Mouse (Mus musculus): Measurements from ENCODE around the gene Lhx1. TPM values are rescaled to one million over a fixed set of nuclear protein-coding genes. Genes with fewer than 3 reads are reported as not detected.
A peak's percentile ranks its signal among the peaks of the same experiment; 100 is the strongest.

Gene Lhx1
- polyA plus RNA-seq, 1 experiment from 2014 or later, result 0.15 TPM

GRCm38 (mm10) chr11:84517431-84517830, 7.9 kb downstream of the Lhx1 start:
- no peaks in the 10 kb centered on the region for H3K9me3 ChIP-seq (replicated peaks)
- 13% methylated on average over 2 of the region's 2 CpGs for WGBS
- no peak overlapping the region for H3K4me3 ChIP-seq (replicated peaks)

GRCm38 (mm10) chr11:84516501-84517240, 8.7 kb downstream of the Lhx1 start:
- no peak overlapping the region for H3K9ac ChIP-seq
- H3K4me3 ChIP-seq (replicated peaks), result no peak overlapping the region
- no peak for ATAC-seq (ENCODE audit: insufficient number of reproducible peaks, low FRiP score, low TSS enrichment, low read depth)
- 8% methylated on average over 14 of the region's 14 CpGs for WGBS
- no peaks in the 10 kb centered on the region for H3K36me3 ChIP-seq
- peaks cover 67% of the 10 kb centered on the region for H3K27me3 ChIP-seq
- H3K27ac ChIP-seq (replicated peaks), result no peak overlapping the region
- H3K9me3 ChIP-seq (replicated peaks), result no peaks in the 10 kb centered on the region
- peaks cover 16% of the 10 kb centered on the region; the same call in 1 of the 2 replicates for H3K4me1 ChIP-seq
- H3K4me2 ChIP-seq (replicated peaks), result no peak overlapping the region

More at GRCm38 (mm10) chr11:84517431-84517830, 7.9 kb downstream of the Lhx1 start:
- H3K9ac ChIP-seq, result no peak overlapping the region
- peaks cover 75% of the 10 kb centered on the region for H3K27me3 ChIP-seq
- H3K36me3 ChIP-seq, result no peaks in the 10 kb centered on the region
- H3K4me2 ChIP-seq (replicated peaks), result no peak overlapping the region
- no peak overlapping the region for H3K27ac ChIP-seq (replicated peaks)
- ATAC-seq (ENCODE audit: insufficient number of reproducible peaks, low FRiP score, low TSS enrichment, low read depth), result no peak
- H3K4me1 ChIP-seq, result peaks cover 15% of the 10 kb centered on the region

- Histone ChIP-seq H3K4me1 (peaks cover 12% of the 10 kb centered on the region; the same call in 1 of the 2 replicates), H3K9ac (peak within 1 kb of the TSS; percentile 66), H3K36me3 (peaks cover 14% of the 10 kb centered on the region; the same call in 1 of the 2 replicates), H3K4me3 (replicated peaks) (peak within 1 kb of the TSS; percentile 69), H3K27ac (replicated peaks) (peak within 1 kb of the TSS; percentile 56), H3K4me2 (replicated peaks) (peak within 1 kb of the TSS; percentile 78), H3K27me3 (peaks cover 35% of the 10 kb centered on the region), H3K9me3 (replicated peaks) (no peaks in the 10 kb centered on the region)
- WGBS, result under 1% methylated on average over 80 of the region's 80 CpGs
- ATAC-seq (ENCODE audit: insufficient number of reproducible peaks, low FRiP score, low TSS enrichment, low read depth), result peak; percentile 98
These were observed 11.9 kb downstream of the Lhx1 start, which contains the start of gene Aatf for GRCm38 (mm10) chr11:84513171-84514116. Gene Aatf, minus strand, starts transcription at chr11:84513522.

- H3K36me3 ChIP-seq, result peaks cover 18% of the 10 kb centered on the region
- no peak overlapping the region for H3K4me3 ChIP-seq (replicated peaks)
- H3K4me2 ChIP-seq (replicated peaks), result peak overlapping the region; percentile 78; the same call in 1 of the 2 replicates
- H3K27ac ChIP-seq (replicated peaks), result no peak overlapping the region
- 63% methylated on average over 1 of the region's 1 CpGs for WGBS
- H3K9me3 ChIP-seq (replicated peaks), result no peaks in the 10 kb centered on the region
- H3K9ac ChIP-seq, result no peak overlapping the region
- ATAC-seq (ENCODE audit: insufficient number of reproducible peaks, low FRiP score, low TSS enrichment, low read depth), result no peak
- peaks cover 29% of the 10 kb centered on the region for H3K27me3 ChIP-seq
- peaks cover 12% of the 10 kb centered on the region; the same call in 1 of the 2 replicates for H3K4me1 ChIP-seq
These were observed 13.3 kb downstream of the Lhx1 start for GRCm38 (mm10) chr11:84512031-84512430.

GRCm38 (mm10) chr11:84504296-84504695, 21.0 kb downstream of the Lhx1 start:
- Histone ChIP-seq H3K27ac (replicated peaks) (no peak overlapping the region), H3K4me2 (replicated peaks) (no peak overlapping the region), H3K4me1 (no peaks in the 10 kb centered on the region), H3K9me3 (replicated peaks) (no peaks in the 10 kb centered on the region), H3K27me3 (no peaks in the 10 kb centered on the region), H3K4me3 (replicated peaks) (no peak overlapping the region), H3K36me3 (peaks cover 17% of the 10 kb centered on the region), H3K9ac (no peak overlapping the region)
- ATAC-seq (ENCODE audit: insufficient number of reproducible peaks, low FRiP score, low TSS enrichment, low read depth), result no peak
- 100% methylated on average over 1 of the region's 1 CpGs for WGBS

GRCm38 (mm10) chr11:84497944-84498343, 27.4 kb downstream of the Lhx1 start:
- Histone ChIP-seq H3K36me3 (peaks cover 8% of the 10 kb centered on the region; the same call in 1 of the 2 replicates), H3K4me3 (replicated peaks) (no peak overlapping the region), H3K9ac (no peak overlapping the region), H3K27me3 (no peaks in the 10 kb centered on the region), H3K9me3 (replicated peaks) (no peaks in the 10 kb centered on the region), H3K4me2 (replicated peaks) (no peak overlapping the region), H3K4me1 (no peaks in the 10 kb centered on the region), H3K27ac (replicated peaks) (no peak overlapping the region)
- WGBS, result 67% methylated on average over 2 of the region's 2 CpGs
- no peak for ATAC-seq (ENCODE audit: insufficient number of reproducible peaks, low FRiP score, low TSS enrichment, low read depth)

GRCm38 (mm10) chr11:84496901-84497300, 28.4 kb downstream of the Lhx1 start:
- H3K9ac ChIP-seq, result no peak overlapping the region
- no peak overlapping the region for H3K4me3 ChIP-seq (replicated peaks)
- H3K4me2 ChIP-seq (replicated peaks), result no peak overlapping the region
- peaks cover 11% of the 10 kb centered on the region; the same call in 1 of the 2 replicates for H3K36me3 ChIP-seq
- no peaks in the 10 kb centered on the region for H3K9me3 ChIP-seq (replicated peaks)
- ATAC-seq (ENCODE audit: insufficient number of reproducible peaks, low FRiP score, low TSS enrichment, low read depth), result no peak
- H3K27me3 ChIP-seq, result no peaks in the 10 kb centered on the region
- no peaks in the 10 kb centered on the region for H3K4me1 ChIP-seq
- H3K27ac ChIP-seq (replicated peaks), result no peak overlapping the region

GRCm38 (mm10) chr11:84495774-84496173, 29.6 kb downstream of the Lhx1 start:
- no peak for ATAC-seq (ENCODE audit: insufficient number of reproducible peaks, low FRiP score, low TSS enrichment, low read depth)

GRCm38 (mm10) chr11:84481661-84482060, 43.7 kb downstream of the Lhx1 start:
- H3K4me3 ChIP-seq (replicated peaks), result no peak overlapping the region
- no peak overlapping the region for H3K27ac ChIP-seq (replicated peaks)
- peaks cover 5% of the 10 kb centered on the region; the same call in 1 of the 2 replicates for H3K4me1 ChIP-seq
- H3K9ac ChIP-seq, result no peak overlapping the region
- H3K4me2 ChIP-seq (replicated peaks), result no peak overlapping the region
- 35% methylated on average over 7 of the region's 7 CpGs for WGBS
- no peaks in the 10 kb centered on the region for H3K9me3 ChIP-seq (replicated peaks)
- no peaks in the 10 kb centered on the region for H3K36me3 ChIP-seq
- ATAC-seq (ENCODE audit: insufficient number of reproducible peaks, low FRiP score, low TSS enrichment, low read depth), result no peak
- H3K27me3 ChIP-seq, result no peaks in the 10 kb centered on the region

More at GRCm38 (mm10) chr11:84495774-84496173, 29.6 kb downstream of the Lhx1 start:
- Histone ChIP-seq H3K4me3 (replicated peaks) (no peak overlapping the region), H3K27me3 (no peaks in the 10 kb centered on the region), H3K36me3 (peaks cover 19% of the 10 kb centered on the region; the same call in 1 of the 2 replicates), H3K4me1 (no peaks in the 10 kb centered on the region), H3K9ac (no peak overlapping the region), H3K4me2 (replicated peaks) (no peak overlapping the region), H3K27ac (replicated peaks) (no peak overlapping the region), H3K9me3 (replicated peaks) (no peaks in the 10 kb centered on the region)
- 57% methylated on average over 4 of the region's 4 CpGs for WGBS

GRCm38 (mm10) chr11:84480451-84480850, 44.9 kb downstream of the Lhx1 start:
- WGBS, result 52% methylated on average over 3 of the region's 3 CpGs
- no peaks in the 10 kb centered on the region for H3K36me3 ChIP-seq
- H3K9ac ChIP-seq, result no peak overlapping the region
- no peak overlapping the region for H3K4me3 ChIP-seq (replicated peaks)
- ATAC-seq (ENCODE audit: insufficient number of reproducible peaks, low FRiP score, low TSS enrichment, low read depth), result no peak
- H3K27me3 ChIP-seq, result no peaks in the 10 kb centered on the region
- no peak overlapping the region for H3K4me2 ChIP-seq (replicated peaks)
- H3K9me3 ChIP-seq (replicated peaks), result no peaks in the 10 kb centered on the region
- no peak overlapping the region for H3K27ac ChIP-seq (replicated peaks)
- peaks cover 5% of the 10 kb centered on the region; the same call in 1 of the 2 replicates for H3K4me1 ChIP-seq

- peaks cover 8% of the 10 kb centered on the region for H3K36me3 ChIP-seq
- H3K4me1 ChIP-seq, result peaks cover 5% of the 10 kb centered on the region; the same call in 1 of the 2 replicates
- H3K9ac ChIP-seq, result no peak overlapping the region
- H3K4me3 ChIP-seq (replicated peaks), result no peak overlapping the region
- WGBS, result 92% methylated on average over 2 of the region's 2 CpGs
- no peak overlapping the region for H3K27ac ChIP-seq (replicated peaks)
- no peaks in the 10 kb centered on the region for H3K9me3 ChIP-seq (replicated peaks)
- ATAC-seq (ENCODE audit: insufficient number of reproducible peaks, low FRiP score, low TSS enrichment, low read depth), result no peak
- H3K4me2 ChIP-seq (replicated peaks), result no peak overlapping the region
- H3K27me3 ChIP-seq, result no peaks in the 10 kb centered on the region
These were observed 48.7 kb downstream of the Lhx1 start for GRCm38 (mm10) chr11:84476641-84477040.
